Mouse (Mus musculus): ENCODE measurements at regions not wholly inside any gene's neighbourhood (a gene's known extent, or its start where the extent isn't known, plus 50 kb on each side); places are given as distances from the start of the nearest gene placed in this dataset.

DNA sequence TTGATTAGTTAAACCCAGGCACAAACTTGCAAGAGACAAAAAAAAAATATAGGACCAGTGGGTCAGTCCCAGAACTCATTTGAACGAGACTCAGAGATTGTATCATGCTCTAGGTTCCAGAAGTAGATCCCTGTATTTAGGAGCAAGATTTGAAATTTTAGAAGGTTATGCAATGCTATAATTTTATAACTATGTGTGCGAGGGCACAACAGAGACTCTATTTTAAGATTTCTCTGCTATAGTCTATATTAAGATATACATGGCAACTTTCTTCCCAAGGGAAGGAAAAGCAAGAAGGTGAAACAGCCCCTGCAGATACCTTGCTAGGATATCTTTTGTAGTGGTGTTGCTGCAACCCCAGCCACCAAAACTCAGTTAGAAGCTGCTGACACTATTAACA, 55.7 kb downstream of the Otor start:
- no peak for DNase-seq (ENCODE audit: inconsistent age in 2 of 2, low spot score in 1 of 2)

DNA sequence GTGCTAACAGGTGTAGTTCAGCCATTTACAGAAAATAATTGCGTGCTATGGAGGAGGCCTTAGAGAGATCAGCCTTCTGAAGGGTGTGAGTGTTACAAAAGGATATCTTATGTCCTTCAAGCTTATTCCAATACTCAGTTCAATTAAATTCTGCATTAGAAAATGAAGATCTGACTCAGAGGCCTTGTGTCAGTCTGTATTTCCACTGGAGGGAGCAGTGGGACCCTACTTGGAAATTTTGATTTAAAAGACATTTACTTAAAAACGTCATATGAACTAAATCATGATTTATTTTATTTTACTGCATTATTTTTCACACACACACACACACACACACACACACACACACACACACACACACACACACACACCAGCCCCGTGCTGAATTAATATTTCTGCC, 70.9 kb downstream of the Otor start:
- no peak for DNase-seq (ENCODE audit: inconsistent age in 2 of 2, low spot score in 1 of 2)

DNA sequence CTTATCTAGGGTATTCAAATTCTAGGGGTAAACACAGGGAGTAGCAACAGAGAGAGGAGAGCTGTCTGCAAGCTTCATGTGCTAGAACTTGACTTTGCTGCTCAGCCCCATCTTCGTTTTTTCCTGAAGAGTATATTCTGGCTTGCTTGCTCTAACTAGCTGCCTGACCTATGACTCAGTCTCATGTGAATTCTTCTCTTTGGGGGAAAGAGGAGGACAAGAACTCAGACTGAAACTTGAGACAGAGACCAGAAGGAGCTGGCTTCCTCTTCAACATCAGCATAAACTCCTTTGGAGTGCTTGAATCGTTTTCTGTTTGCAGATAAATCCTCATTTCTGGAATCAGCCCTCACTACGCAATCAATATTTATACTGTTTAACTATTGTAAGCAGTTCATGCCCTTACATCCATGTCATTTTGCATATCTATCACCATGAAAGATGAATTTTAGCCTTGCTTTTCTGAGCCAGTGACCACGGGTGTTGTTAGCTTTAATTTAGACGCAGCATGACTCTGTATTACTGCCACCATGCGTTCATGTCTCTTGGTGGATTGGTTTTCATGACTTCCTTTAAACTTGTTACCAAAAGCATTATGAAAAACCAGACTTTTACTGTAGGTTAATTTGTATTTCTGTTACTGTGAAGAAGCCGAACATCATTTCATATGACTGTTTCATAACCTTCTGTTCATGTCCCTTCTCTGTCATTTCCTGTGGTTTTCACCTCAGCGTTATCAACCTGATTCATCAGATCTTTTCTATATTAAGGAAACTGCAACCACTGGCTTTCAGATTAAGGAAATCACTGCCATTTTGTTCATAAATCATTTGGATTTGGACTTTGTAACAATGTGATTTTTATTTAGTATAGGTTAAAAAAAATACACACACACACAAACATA, 86.1 kb downstream of the Otor start:
- DNase-seq (ENCODE audit: inconsistent age in 2 of 2, low spot score in 1 of 2), result no peak

- DNase-seq (ENCODE audit: inconsistent age in 2 of 2, low spot score in 1 of 2), result no peak
Observed at GRCm38 (mm10) chr2:143166771-143167170, 88.5 kb downstream of the Otor start.

DNA sequence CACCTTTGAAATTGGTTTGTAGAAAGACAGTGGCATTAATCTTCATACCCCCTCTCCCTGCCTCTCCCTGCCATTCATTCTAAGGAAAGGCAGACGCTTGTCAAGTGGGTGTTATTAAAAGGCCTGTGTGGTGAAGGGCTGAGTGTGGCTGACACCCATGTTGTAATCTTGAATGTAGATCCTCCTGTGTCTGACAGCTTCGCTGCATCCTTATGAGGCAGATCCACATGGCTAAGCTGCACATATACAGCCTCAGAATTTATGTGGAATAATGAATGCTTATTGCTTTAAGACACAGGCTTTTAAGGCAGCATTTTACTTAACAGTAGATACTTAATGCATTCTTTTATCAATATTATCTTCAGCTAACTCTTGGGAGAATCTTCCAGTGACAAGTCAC, 92.4 kb downstream of the Otor start:
- no peak for DNase-seq (ENCODE audit: inconsistent age in 2 of 2, low spot score in 1 of 2)

- DNase-seq (ENCODE audit: inconsistent age in 2 of 2, low spot score in 1 of 2), result no peak
Observed at GRCm38 (mm10) chr2:143184614-143185013, 106.3 kb downstream of the Otor start.

DNA sequence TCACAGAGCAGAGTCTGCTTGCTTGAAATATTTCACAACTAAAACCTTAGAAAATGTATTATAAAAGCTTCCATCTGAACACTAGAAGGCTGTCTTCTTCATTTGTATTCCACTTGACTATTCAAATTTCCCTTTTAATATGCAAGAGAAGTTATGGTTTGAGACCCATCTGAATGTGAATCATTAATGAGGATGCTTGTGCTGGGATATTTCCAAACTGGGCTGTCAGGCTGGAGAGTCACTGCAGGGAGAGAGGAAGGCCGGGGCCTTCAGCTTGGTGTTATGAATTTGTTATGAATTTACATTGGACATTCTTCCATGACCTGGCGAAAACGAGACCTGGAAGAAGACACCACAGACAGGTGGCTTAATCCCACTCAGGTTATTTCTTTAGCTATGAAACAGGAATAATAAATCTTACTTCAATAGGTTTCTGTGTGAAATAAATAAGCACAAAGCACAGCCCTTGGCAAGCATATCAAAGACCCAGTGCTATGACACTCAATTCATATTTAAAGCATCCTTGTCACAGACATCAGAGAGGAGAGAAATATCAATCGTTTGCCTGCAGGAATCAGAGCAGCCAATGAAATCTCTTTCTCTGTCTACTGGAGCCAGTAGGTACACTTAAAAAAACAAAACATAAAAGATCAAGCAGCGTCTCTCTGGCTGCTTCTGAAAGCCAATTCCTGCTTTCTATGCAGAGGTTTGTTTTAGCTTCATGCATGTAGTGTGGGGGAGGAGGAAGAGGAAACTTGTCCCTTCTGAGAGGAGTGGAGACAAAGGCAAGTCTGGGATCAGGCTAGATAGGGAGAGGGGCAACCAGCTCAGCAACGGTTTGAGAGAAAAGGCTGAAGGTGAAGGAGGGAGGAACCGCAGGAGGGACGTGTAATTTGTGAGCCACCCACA, 114.2 kb downstream of the Otor start:
- no peak for DNase-seq (ENCODE audit: inconsistent age in 2 of 2, low spot score in 1 of 2)

GRCm38 (mm10) chr2:143193165-143193551, 114.9 kb downstream of the Otor start:
- DNase-seq (ENCODE audit: inconsistent age in 2 of 2, low spot score in 1 of 2), result no peak

DNA sequence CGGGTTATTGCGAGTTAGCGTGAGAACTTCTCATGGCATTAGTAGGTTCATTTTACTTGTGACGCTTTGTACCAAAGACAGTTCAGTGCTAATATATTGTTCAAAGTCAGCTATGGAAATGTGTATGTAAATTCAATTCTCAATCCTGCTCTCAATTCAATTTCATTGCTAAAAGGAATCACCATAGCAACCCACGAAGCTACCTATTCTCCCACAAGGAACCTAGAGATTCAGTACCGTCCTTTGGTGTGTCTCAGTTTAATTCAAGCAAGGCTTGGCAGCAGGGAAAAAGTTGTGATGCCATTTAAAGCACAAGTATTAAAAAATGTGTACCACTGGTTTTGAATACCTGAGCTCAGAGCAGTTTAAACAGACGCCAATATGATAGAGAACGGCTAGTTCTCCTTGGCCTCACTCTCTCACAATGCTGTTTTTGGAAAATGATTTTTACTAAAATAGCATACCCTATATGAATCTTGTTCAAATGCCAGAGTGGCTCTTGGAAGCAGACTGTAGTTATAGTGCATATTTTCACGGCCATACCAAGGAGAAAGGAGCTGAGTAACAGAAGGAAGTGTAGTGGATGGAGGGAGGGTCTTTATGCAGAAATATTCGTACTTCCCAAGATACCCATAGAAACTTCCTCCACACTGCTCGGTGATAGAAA, 121.4 kb downstream of the Otor start:
- DNase-seq (ENCODE audit: inconsistent age in 2 of 2, low spot score in 1 of 2), result no peak

DNA sequence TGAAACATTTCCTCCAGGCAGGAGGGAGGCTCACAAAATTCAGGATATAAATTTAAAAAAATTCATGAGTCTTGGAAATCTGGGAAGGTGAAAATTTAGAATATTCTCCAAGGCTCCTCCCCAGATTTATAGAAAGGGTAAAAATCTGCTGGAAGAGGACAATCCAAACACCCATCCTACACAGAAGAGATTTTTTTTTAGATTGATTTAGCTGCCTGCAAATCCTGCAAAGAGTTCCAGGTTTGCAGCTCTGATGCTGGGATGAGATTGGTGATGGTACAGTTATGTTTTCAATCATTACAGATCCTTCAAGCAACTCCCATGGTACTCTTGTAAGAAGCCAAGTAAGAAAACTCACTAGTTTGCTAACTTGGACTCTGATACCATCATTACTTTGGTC, 127.8 kb downstream of the Otor start:
- no peak for DNase-seq (ENCODE audit: inconsistent age in 2 of 2, low spot score in 1 of 2)

DNA sequence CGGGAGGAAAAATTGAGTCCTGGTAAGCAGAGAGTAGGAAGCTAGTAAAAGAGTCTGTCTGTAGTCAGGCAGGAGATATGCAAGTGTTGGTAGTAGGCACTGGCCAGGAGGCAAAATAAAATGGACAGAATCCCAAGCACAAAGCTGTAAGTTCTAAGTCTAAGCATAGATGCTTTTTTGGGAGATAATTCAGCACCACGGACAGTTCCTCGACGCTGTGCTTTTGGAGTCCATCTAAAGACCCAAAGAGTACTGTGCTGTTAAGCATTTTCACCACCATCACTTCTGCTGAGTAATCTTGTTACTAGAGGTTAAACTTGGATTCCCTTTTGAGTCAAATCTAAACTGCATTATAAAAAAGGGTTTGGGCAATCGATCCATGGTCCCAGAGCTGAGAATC, 128.9 kb downstream of the Otor start:
- peak; percentile 22 to 65 for DNase-seq (ENCODE audit: inconsistent age in 2 of 2, low spot score in 1 of 2)

GRCm38 (mm10) chr2:143217251-143217650, 139.0 kb downstream of the Otor start:
- no peak for DNase-seq (ENCODE audit: inconsistent age in 2 of 2, low spot score in 1 of 2)

GRCm38 (mm10) chr2:143217760-143218358, 139.6 kb downstream of the Otor start:
- DNase-seq (ENCODE audit: inconsistent age in 2 of 2, low spot score in 1 of 2), result peak; percentile 19 to 49

DNA sequence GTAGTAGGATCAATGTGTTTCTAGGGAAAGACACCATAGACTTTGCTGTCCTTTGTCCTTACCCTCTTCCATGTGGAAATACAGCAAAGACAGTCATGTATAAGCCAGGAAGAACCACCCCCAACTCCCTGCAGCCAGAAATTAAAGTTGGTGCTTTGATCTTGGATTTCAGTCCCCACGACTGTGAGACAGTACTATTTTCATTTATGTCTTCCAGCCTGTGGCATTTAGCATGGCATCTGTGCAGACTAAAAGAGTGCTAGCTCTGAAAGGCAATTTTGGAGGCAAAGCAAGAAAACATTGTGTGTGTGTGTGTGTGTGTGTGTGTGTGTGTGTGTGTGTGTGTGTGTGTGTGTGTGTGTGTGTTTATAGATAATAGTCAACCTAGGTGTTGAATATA, 144.1 kb downstream of the Otor start:
- DNase-seq (ENCODE audit: inconsistent age in 2 of 2, low spot score in 1 of 2), result no peak

DNA sequence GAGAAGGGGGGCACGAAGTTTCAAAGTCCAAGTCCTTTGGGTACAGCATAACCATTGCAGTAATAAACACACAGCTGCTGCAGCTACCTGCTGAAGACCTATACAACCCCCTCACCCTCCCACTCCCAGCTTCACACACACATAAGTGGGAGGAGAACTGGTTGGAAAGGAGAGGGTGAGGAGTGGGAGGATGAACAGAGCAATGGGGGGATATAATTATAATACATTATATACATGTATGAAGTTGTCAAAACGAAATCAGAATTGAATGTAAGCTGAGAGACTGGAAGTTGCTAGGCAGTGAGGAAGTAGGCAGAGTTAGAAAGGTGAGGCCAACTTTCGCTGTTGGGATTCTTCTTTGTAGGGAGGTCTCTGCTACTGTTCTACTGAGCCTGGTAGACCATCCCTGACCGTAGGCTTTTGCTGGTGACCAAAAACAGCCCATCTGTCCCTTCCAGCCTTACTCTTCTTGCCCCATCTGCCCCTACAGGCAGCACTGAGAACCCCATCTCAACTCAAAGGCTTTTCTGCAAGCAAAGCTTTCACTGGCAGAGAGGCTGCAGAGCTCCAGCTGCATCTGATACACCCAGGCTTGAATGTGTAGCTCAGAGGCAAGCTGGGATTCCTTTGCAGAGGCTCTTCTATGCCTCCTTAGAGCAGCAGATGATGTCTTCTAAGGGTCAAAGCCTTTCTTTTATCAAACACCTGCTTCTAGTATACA, 146.3 kb downstream of the Otor start:
- DNase-seq (ENCODE audit: inconsistent age in 2 of 2, low spot score in 1 of 2), result no peak

DNA sequence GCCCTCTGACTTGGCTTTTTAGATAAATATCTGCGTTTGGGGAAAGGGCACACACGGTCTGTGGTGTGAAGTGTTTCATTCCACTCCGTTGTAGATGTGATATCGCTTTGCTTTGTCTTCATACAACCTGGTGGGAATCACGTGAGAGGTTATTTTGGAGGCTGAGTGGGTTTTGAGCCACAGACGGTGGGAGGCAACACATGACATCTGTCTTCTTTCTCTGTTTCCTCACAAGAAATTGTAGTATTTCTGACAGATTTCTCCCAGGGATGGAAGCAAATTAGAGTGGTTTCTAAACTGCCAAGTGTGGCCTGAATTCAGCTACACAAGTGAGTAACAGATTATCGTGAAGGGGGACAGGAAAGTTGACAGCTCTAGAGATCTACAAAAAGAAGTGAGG, 155.5 kb downstream of the Otor start:
- DNase-seq (ENCODE audit: inconsistent age in 2 of 2, low spot score in 1 of 2), result no peak

GRCm38 (mm10) chr2:143240274-143240673, 162.0 kb downstream of the Otor start:
- DNase-seq (ENCODE audit: inconsistent age in 2 of 2, low spot score in 1 of 2), result no peak

- DNase-seq (ENCODE audit: inconsistent age in 2 of 2, low spot score in 1 of 2), result no peak
Observed at GRCm38 (mm10) chr2:143243741-143244140, 165.5 kb downstream of the Otor start.

DNA sequence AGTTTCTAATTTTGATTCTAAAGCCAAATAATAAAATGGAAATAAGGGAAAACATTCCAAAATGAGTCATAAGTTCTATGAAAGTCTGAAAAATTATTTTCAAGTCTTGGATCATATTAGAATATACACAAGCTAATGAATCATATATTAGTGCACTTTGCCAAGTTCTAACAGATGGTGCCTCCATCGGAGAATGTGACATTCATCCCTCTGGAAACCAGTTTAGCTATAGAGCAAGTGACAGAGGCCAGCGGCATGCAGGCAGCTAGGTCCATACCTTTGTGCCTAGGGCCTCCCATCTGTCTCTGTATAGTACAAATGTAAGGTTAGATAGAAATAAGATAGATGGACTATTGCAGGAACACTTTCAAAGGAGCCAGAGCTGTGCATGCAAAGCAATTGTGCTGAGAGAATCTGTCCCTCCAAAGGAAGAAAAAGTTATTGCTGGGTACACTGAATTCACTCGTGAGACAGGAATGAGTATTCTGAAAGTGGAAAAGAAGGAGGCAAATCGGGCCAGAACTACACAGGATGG, 167.9 kb downstream of the Otor start:
- no peak for DNase-seq (ENCODE audit: inconsistent age in 2 of 2, low spot score in 1 of 2)

DNA sequence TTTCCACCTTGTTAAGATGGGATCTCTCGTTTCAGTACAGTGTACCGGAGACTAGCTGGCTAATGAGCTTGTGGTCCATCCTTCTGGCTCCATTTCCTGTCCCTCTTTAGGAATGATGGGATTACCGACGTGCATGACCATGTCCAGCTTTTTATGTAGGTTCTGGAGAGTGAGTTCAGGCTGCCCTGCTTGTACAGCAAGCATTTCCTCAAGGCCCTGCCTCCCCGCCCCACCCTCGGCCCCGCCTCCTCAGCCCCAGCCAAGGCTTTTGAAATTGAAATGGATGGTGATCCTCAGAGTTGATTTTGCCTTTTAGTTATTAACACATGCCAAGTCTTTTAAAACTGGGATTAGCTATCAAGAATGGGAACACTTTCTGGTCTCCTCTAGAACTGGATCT, 190.8 kb downstream of the Otor start:
- no peak for DNase-seq (ENCODE audit: inconsistent age in 2 of 2, low spot score in 1 of 2)

Measured in adrenal gland, adult (tissue).